Mouse (Mus musculus) neural tube, embryonic 11.5 days (tissue): ENCODE measurements at regions not wholly inside any gene's neighbourhood (a gene's known extent, or its start where the extent isn't known, plus 50 kb on each side); places are given as distances from the start of the nearest gene placed in this dataset.
"Not testable (repeated sequence)": the region's sequence is repeated elsewhere in the genome, so short reads cannot be mapped to it uniquely, and the experiment has no call there.

ENCODE experiments used
- ATAC-seq: fragments of 200-750 bp; cut with Nextera tagmentation; 2 replicates; pipeline ENCODE4 v1.8.0; 2017; ENCODE audit warnings: moderate number of reproducible peaks, mild to moderate bottlenecking, moderate TSS enrichment, moderate library complexity; ENCODE audit not compliant: insufficient read depth, low FRiP score, low TSS enrichment
- DNase-seq: peaks from one replicate; pipeline ENCODE4 v3.0.0-alpha.2; 2015; ENCODE audit warnings: low spot score
- H3K27ac ChIP-seq: fragments of 300-500 bp; sonication (generic); 2 replicates; pipeline ENCODE4 v1.5.1; 2014; ENCODE audit warnings: low read depth, mild to moderate bottlenecking, low read length
- H3K27me3 ChIP-seq: fragments of 300-500 bp; sonication (generic); 2 replicates; pipeline ENCODE4 v1.6.1; 2014; ENCODE audit warnings: mild to moderate bottlenecking, low read length, mixed read lengths; ENCODE audit not compliant: control insufficient read depth, insufficient read depth
- H3K36me3 ChIP-seq: fragments of 300-500 bp; sonication (generic); 2 replicates; pipeline ENCODE4 v1.6.1; 2014; ENCODE audit warnings: mild to moderate bottlenecking, low read length, moderate library complexity, mixed read lengths; ENCODE audit not compliant: control insufficient read depth, insufficient read depth
- H3K4me1 ChIP-seq: fragments of 300-500 bp; sonication (generic); 2 replicates; pipeline ENCODE4 v1.6.1; 2014; ENCODE audit warnings: low read length, mixed read lengths; ENCODE audit not compliant: control insufficient read depth, insufficient read depth
- H3K4me2 ChIP-seq: fragments of 300-500 bp; sonication (generic); 2 replicates; pipeline ENCODE4 v1.6.1; 2014; ENCODE audit warnings: low read depth, mild to moderate bottlenecking, moderate library complexity
- H3K4me3 ChIP-seq: fragments of 300-500 bp; sonication (generic); 2 replicates; pipeline ENCODE4 v1.5.1; 2014; ENCODE audit warnings: low read depth, low read length
- H3K9ac ChIP-seq: fragments of 300-500 bp; sonication (generic); 2 replicates; pipeline ENCODE4 v1.6.1; 2014; ENCODE audit warnings: mild to moderate bottlenecking, low read length
- H3K9me3 ChIP-seq: fragments of 300-500 bp; sonication (generic); 2 replicates; pipeline ENCODE4 v1.6.1; 2016; ENCODE audit warnings: low read length; ENCODE audit not compliant: control insufficient read depth
- WGBS: fragments of 180-500 bp; shearing (Covaris S2); extraction: QIAGEN DNeasy Blood & Tissue Kit; methylation state at CpG from one replicate; pipeline ENCODE4 v1.1.7; 2014; 5-methylcytosine and 5-hydroxymethylcytosine counted together

DNA sequence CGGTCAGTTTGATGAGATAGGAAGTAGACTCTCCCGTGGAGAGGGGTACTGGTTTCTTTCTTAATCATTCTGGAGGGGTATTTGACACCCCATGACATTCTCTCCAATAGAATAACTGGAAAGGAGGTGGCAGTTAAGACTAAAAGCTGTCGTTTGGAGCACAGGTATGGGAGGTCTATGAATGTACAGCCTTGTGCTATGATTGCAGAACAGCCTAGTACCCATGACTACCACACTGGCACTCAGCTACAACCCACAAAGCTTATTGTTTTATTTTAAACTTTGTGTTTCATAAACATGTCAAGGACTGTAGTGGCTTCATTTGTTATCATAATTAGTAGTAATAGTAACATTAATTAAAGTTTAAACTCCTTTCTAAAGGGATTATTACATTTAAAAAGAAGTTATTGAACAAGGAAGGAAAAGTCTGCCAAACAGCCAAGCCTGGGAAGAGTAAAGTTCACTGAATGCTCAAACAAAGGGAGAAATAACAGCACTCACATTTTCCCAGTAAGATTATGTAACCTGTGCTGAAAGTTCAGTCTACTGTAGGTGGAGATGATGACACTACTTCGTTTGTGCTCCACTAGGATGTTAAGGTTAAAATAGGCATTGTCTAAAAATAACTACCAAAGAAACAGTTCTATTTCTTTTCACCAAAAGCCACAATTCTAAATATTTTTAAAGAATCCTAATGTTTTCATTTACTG lies 295.2 kb downstream of the Pcsk1 start:
- no peak overlapping the region for H3K9ac ChIP-seq
- no peaks in the 10 kb centered on the region for H3K36me3 ChIP-seq
- no peaks in the 10 kb centered on the region for H3K4me1 ChIP-seq
- 78% methylated on average over 4 of the region's 4 CpGs for WGBS
- no peaks in the 10 kb centered on the region for H3K9me3 ChIP-seq
- H3K27ac ChIP-seq, result no peak overlapping the region
- H3K4me2 ChIP-seq, result no peak overlapping the region
- H3K27me3 ChIP-seq, result no peaks in the 10 kb centered on the region
- no peak overlapping the region for H3K4me3 ChIP-seq
- ATAC-seq (no peak), DNase-seq (no peak)

DNA sequence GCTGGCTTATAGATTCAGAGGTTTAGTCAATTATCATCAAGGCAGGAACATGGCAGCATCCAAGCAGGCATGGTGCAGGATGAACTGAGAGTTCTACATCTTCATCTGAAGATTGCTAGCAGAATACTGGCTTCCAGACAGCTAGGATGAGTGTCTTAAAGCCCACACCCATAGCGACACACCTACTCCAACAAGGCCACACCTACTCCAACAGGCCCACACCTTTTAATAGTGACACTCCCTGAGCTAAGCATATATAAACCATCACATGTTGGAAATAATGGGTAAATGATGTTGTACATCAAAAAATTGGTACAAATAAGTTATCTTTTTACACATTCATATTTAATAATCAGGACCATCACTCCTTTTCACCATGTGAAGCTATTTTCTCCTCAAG lies 299.6 kb downstream of the Pcsk1 start:
- H3K36me3 ChIP-seq, result no peaks in the 10 kb centered on the region
- ATAC-seq (no peak), DNase-seq (no peak)
- WGBS, result 92% methylated on average over 1 of the region's 1 CpGs
- no peaks in the 10 kb centered on the region for H3K4me1 ChIP-seq
- H3K4me2 ChIP-seq, result no peak overlapping the region
- no peak overlapping the region for H3K27ac ChIP-seq
- H3K4me3 ChIP-seq, result no peak overlapping the region
- no peaks in the 10 kb centered on the region for H3K9me3 ChIP-seq
- H3K9ac ChIP-seq, result no peak overlapping the region
- H3K27me3 ChIP-seq, result no peaks in the 10 kb centered on the region

DNA sequence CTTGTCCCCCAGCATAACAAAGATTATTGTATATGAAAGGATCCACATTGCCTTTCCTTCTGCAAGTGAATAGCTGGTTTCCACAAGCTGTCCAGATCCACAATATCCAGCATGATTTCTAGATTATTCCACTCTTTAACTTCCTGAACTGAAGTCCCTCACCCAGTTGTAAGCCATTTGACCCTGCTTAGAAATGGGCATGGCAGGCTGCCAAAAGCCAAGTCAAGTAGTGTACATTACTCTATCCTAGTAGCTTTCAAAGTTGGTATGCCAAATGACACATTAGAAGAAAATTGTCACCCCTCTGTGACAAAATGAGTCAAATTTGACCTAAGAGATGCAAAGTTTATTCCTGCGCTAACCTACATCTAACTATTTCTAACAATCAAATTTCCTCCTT lies 300.6 kb downstream of the Pcsk1 start:
- no peaks in the 10 kb centered on the region for H3K36me3 ChIP-seq
- H3K4me1 ChIP-seq, result no peaks in the 10 kb centered on the region
- H3K9me3 ChIP-seq, result no peaks in the 10 kb centered on the region
- no peak overlapping the region for H3K27ac ChIP-seq
- H3K27me3 ChIP-seq, result no peaks in the 10 kb centered on the region
- DNase-seq, result no peak
- no peak overlapping the region for H3K9ac ChIP-seq
- 100% methylated on average over 1 of the region's 1 CpGs for WGBS
- ATAC-seq, result no peak
- H3K4me2 ChIP-seq, result no peak overlapping the region
- H3K4me3 ChIP-seq, result no peak overlapping the region

GRCm38 (mm10) chr13:75399846-75400245 lies 306.7 kb upstream of the Ell2 start:
- not testable (repeated sequence) for DNase-seq, H3K36me3 ChIP-seq, H3K4me3 ChIP-seq, H3K27me3 ChIP-seq, H3K4me1 ChIP-seq, ATAC-seq, H3K9me3 ChIP-seq, H3K4me2 ChIP-seq, H3K27ac ChIP-seq, H3K9ac ChIP-seq
- 88% methylated on average over 3 of the region's 3 CpGs for WGBS

DNA sequence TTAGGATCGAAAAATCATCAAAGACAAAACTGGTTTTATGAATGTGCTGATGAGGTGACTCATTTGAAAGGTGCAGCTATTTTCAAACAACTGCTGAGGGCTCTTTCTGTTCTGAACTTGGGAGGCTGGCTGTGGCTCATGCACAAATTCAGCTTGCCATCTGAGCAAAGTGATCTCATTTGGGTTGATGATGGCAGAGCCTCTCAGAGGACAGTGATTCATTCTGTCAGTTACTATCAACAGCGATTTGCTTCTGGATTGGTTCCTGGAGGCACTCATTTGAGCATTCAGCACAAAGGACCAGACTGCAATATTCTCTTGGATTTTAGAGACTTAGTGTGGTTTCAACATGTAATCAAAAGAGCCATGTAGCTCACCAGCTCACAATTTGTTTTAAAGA lies 285.8 kb upstream of the Ell2 start:
- H3K9ac ChIP-seq, result no peak overlapping the region
- WGBS, result 87% methylated on average over 2 of the region's 2 CpGs

DNA sequence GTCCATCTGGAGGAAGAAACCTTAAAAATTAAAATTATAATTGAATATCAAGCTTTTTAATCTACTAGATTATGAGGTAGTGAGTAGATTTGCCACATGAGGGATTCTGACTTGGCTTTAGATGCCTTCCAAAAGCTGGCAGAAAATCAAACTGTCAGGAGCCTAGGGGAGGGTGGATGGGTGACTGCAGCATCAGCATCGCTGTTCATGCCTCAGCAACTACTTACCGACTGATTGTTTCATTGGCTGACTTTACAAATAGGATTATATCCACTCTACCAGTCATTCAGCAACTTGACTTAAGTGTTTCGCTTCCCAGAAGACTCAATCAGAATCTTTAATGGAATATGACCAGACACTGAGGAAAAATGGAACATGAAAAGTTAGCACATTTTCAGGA lies 279.6 kb upstream of the Ell2 start:
- no peaks in the 10 kb centered on the region for H3K4me1 ChIP-seq
- H3K4me3 ChIP-seq, result no peak overlapping the region
- no peaks in the 10 kb centered on the region for H3K36me3 ChIP-seq
- 63% methylated on average over 3 of the region's 3 CpGs for WGBS
- H3K4me2 ChIP-seq, result no peak overlapping the region
- DNase-seq (no peak), ATAC-seq (no peak)
- no peak overlapping the region for H3K27ac ChIP-seq
- H3K9me3 ChIP-seq, result no peaks in the 10 kb centered on the region
- H3K9ac ChIP-seq, result no peak overlapping the region
- H3K27me3 ChIP-seq, result no peaks in the 10 kb centered on the region

More for the DNA sequence above, 285.8 kb upstream of the Ell2 start:
- Histone ChIP-seq H3K4me2 (no peak overlapping the region), H3K27me3 (no peaks in the 10 kb centered on the region), H3K9me3 (no peaks in the 10 kb centered on the region), H3K4me3 (no peak overlapping the region), H3K27ac (no peak overlapping the region), H3K36me3 (no peaks in the 10 kb centered on the region), H3K4me1 (no peaks in the 10 kb centered on the region)
- DNase-seq (no peak), ATAC-seq (no peak)

DNA sequence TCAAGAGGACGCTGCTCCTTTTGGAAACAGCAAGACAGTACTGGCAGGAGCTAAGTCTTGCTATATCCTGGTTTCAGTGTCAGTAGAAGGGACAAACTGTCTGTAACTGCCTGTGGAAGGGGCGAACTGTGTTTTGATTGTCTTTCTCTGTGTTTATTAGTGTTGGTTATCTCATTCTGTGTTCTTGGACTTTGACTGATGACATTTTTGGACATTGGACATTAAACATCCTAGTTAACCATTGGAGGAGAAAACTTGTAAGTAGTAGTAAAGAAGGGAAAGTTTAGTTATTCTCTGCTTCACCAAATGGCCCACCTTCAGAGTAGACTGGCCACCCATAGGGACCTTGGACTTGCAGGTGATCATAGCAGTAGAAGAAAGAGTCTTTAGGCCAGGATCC lies 267.4 kb upstream of the Ell2 start:
- DNase-seq (no peak), ATAC-seq (no peak)
- WGBS, result 70% methylated on average over 2 of the region's 2 CpGs
- Histone ChIP-seq H3K27me3 (no peaks in the 10 kb centered on the region), H3K9ac (no peak overlapping the region), H3K36me3 (no peaks in the 10 kb centered on the region), H3K4me2 (no peak overlapping the region), H3K27ac (no peak overlapping the region), H3K4me3 (no peak overlapping the region), H3K4me1 (no peaks in the 10 kb centered on the region), H3K9me3 (no peaks in the 10 kb centered on the region; the same call in 1 of the 2 replicates)

DNA sequence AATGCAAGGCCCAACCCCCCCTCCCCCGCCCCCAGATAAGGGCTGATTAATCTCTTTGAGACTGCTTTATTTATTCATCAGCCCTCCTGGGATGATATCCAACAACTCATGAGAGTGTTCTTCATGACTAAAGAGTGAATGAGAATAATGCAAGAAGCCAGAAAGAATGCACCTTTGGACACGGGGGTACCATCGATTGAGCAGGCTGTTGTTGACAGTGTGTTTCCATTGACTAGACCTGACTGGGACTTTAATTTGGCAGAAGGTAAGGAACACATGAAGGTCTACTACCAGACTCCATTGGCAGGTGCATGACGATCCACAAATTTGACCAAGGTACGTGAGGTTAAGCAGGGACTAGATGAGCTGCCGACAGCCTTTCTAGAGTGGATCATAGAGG lies 266.5 kb upstream of the Ell2 start:
- no peak overlapping the region for H3K4me3 ChIP-seq
- no peaks in the 10 kb centered on the region for H3K36me3 ChIP-seq
- H3K27me3 ChIP-seq, result no peaks in the 10 kb centered on the region
- DNase-seq, result no peak
- 93% methylated on average over 6 of the region's 6 CpGs for WGBS
- H3K4me1 ChIP-seq, result no peaks in the 10 kb centered on the region
- H3K9me3 ChIP-seq, result no peaks in the 10 kb centered on the region; the same call in 1 of the 2 replicates
- no peak overlapping the region for H3K27ac ChIP-seq
- H3K9ac ChIP-seq, result no peak overlapping the region
- H3K4me2 ChIP-seq, result no peak overlapping the region
- ATAC-seq, result no peak

DNA sequence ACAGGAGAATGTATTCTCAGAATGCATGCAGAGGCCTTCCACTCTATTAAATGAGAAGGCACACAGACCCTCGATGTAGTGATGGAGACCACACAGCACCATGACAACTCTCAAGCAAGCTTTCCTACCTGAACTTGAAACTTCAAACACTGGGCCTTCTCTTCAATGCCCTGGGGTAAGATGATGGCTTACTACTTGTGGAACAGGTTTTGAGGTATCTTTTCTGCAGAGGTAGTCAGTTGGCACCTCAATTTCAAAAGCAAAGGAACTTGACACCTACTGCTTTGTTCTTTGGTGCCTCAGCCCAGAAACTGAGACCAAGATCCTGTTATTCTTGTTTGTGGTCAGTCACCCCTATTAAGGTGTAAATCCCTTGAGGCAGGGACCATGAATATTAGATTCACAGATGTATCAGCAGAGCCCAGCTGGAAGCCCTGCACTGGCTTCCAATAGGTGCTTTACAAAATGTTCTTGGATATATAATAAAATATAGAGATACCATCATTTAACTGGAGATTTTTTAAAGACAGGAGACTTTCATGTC lies 246.2 kb upstream of the Ell2 start:
- WGBS, result 69% methylated on average over 1 of the region's 1 CpGs
- no peak overlapping the region for H3K4me3 ChIP-seq
- no peaks in the 10 kb centered on the region for H3K9me3 ChIP-seq
- no peaks in the 10 kb centered on the region for H3K36me3 ChIP-seq
- DNase-seq, result no peak
- no peaks in the 10 kb centered on the region for H3K27me3 ChIP-seq
- no peak for ATAC-seq
- no peaks in the 10 kb centered on the region for H3K4me1 ChIP-seq
- no peak overlapping the region for H3K4me2 ChIP-seq
- H3K27ac ChIP-seq, result no peak overlapping the region
- H3K9ac ChIP-seq, result no peak overlapping the region
